Mouse (Mus musculus): ENCODE measurements around the gene Calr. TPM values are rescaled to one million over a fixed set of nuclear protein-coding genes. Genes with fewer than 3 reads are reported as not detected.

Gene Calr
- total RNA-seq, 2 experiments from 2014 or later, result 178 to 214 TPM

Small RNA genes lying within 50 kb of the gene (microRNA-seq; reads per million reads assigned to microRNA genes)
- 0.74 to 1.6 reads per million in 2 experiments for gene Mir7069 (ENCODE audit: borderline replicate concordance in 2 of 2)

Other genes with a start within 250 kb of the Calr start
- 1 to 10 TPM; 5.9 to 7.1 TPM for gene Ier2, start 184.1 kb downstream of the Calr start, total RNA-seq (2021)
- 10 to 100 TPM; 36.7 to 40.2 TPM for gene Trmt1, start 160.6 kb downstream of the Calr start, total RNA-seq (2021)
- 10 to 100 TPM; 20.0 to 22.2 TPM for gene Nacc1, start 159.1 kb downstream of the Calr start, total RNA-seq (2021)
- 1 to 10 TPM; 1.3 to 2.0 TPM for gene Lyl1, start 145.5 kb downstream of the Calr start, total RNA-seq (2021)
- under 1 TPM; 0.54 to 0.67 TPM for gene G430095P16Rik, start 123.9 kb downstream of the Calr start, total RNA-seq (2021)
- gene Nfix, start 46.6 kb downstream of the Calr start, total RNA-seq (2021), result 100 to 1,000 TPM; 447 to 529 TPM
- gene Dand5, start 24.1 kb downstream of the Calr start, total RNA-seq (2021), result 1 to 10 TPM; 9.5 to 9.6 TPM
- 10 to 100 TPM; 20.5 to 22.6 TPM for gene Gadd45gip1, start 15.4 kb downstream of the Calr start, total RNA-seq (2021)
- gene Rad23a, start 6.3 kb downstream of the Calr start, total RNA-seq (2021), result 100 to 1,000 TPM; 134 TPM
- 10 to 100 TPM; 21.2 to 24.2 TPM for gene Farsa, start 10.1 kb upstream of the Calr start, total RNA-seq (2021)
- 1 to 10 TPM in 1 of 2 experiments, under 1 TPM in 1; 0.95 to 1.2 TPM for gene Syce2, start 25.2 kb upstream of the Calr start, total RNA-seq (2021)
- 10 to 100 TPM; 34.7 to 34.8 TPM for gene Gcdh, start 47.0 kb upstream of the Calr start, total RNA-seq (2021)
- not detected for gene Klf1, start 55.0 kb upstream of the Calr start, total RNA-seq (2021)
- gene Dnase2a, start 61.6 kb upstream of the Calr start, total RNA-seq (2021), result 1 to 10 TPM; 4.5 to 5.7 TPM
- not detected for gene Mast1, start 90.4 kb upstream of the Calr start, total RNA-seq (2021)
- gene Rtbdn, start 100.1 kb upstream of the Calr start, total RNA-seq (2021), result not detected
- not detected for gene Gm49661, start 122.5 kb upstream of the Calr start, total RNA-seq (2021)
- gene Prdx2, start 122.7 kb upstream of the Calr start, total RNA-seq (2021), result 100 to 1,000 TPM; 192 to 200 TPM
- gene Rnaseh2a, start 122.8 kb upstream of the Calr start, total RNA-seq (2021), result 10 to 100 TPM; 22.2 to 24.7 TPM
- gene Junb, start 131.8 kb upstream of the Calr start, total RNA-seq (2021), result 1 to 10 TPM; 5.1 to 6.9 TPM
- gene Hook2, start 143.7 kb upstream of the Calr start, total RNA-seq (2021), result 1 to 10 TPM; 1.1 to 1.3 TPM
- gene Best2, start 167.6 kb upstream of the Calr start, total RNA-seq (2021), result not detected
- gene Asna1, start 178.3 kb upstream of the Calr start, total RNA-seq (2021), result 10 to 100 TPM; 45.6 to 48.2 TPM
- 10 to 100 TPM; 66.5 to 69.4 TPM for gene Trir, start 179.9 kb upstream of the Calr start, total RNA-seq (2021)
- 10 to 100 TPM; 23.5 to 27.9 TPM for gene Tnpo2, start 190.0 kb upstream of the Calr start, total RNA-seq (2021)
- gene Fbxw9, start 213.1 kb upstream of the Calr start, total RNA-seq (2021), result 1 to 10 TPM; 1.8 to 2.2 TPM
- not detected for gene Gm5741, start 221.0 kb upstream of the Calr start, total RNA-seq (2021)
- gene Dhps, start 224.8 kb upstream of the Calr start, total RNA-seq (2021), result 10 to 100 TPM; 18.6 to 20.3 TPM
- gene Wdr83os, start 233.8 kb upstream of the Calr start, total RNA-seq (2021), result 10 to 100 TPM; 39.8 to 43.1 TPM
- gene Wdr83, start 234.4 kb upstream of the Calr start, total RNA-seq (2021), result 10 to 100 TPM; 14.9 to 21.8 TPM
- 10 to 100 TPM in 1 of 2 experiments, 1 to 10 TPM in 1; 7.3 to 12.6 TPM for gene Man2b1, start 236.3 kb upstream of the Calr start, total RNA-seq (2021)